Mouse (Mus musculus): Measurements from ENCODE around the gene 4933434E20Rik. TPM values are rescaled to one million over a fixed set of nuclear protein-coding genes. Genes with fewer than 3 reads are reported as not detected.

Gene 4933434E20Rik
- total RNA-seq (2023), result 10 to 100 TPM; 47.2 TPM

DNA sequence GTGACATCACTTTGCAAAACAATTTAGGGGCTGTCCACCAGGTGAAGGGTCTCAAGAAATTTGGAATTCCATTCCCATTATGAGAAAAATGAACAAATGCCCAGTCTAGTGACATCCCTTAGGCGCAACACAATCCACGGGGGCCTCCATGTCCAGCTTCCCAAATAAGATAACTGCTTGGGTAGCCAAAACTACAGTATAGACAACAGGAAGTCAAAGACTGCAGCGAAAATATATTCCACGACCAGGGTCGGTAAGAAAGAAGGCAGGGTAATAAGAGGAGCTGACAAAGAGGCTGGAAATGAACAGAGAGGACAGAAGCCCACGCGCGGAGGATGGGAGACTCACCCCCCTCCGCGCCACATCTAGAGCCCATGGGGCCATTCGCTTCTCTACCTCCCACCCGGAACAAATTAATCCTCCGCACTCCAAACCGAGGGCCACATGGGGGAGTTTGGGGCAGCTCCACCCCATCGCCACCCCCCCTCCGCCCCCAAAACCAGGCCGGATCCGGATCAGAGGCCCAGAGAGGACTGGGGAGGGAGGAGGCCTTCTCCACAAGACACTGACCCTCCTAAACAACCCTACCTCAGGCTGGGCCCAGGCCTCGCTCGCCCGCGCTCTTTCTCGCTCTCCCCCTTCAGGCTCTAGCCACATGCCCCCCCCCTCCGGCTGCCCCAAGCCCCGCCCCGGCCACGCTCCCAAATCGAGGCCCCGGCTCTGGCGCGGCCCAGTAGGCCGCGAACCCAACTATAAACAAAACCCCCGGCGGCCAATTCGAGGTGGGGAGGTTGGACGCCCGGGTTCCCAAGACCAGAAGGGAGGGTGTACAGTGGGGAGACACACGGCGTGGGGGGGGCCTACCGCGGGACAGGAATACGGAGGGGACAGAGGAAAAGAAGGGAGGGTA is at the start of gene 4933434E20Rik:
4933434E20Rik (plus strand) TSS at position 196 of the 910 bp plus-strand sequence.

DNA sequence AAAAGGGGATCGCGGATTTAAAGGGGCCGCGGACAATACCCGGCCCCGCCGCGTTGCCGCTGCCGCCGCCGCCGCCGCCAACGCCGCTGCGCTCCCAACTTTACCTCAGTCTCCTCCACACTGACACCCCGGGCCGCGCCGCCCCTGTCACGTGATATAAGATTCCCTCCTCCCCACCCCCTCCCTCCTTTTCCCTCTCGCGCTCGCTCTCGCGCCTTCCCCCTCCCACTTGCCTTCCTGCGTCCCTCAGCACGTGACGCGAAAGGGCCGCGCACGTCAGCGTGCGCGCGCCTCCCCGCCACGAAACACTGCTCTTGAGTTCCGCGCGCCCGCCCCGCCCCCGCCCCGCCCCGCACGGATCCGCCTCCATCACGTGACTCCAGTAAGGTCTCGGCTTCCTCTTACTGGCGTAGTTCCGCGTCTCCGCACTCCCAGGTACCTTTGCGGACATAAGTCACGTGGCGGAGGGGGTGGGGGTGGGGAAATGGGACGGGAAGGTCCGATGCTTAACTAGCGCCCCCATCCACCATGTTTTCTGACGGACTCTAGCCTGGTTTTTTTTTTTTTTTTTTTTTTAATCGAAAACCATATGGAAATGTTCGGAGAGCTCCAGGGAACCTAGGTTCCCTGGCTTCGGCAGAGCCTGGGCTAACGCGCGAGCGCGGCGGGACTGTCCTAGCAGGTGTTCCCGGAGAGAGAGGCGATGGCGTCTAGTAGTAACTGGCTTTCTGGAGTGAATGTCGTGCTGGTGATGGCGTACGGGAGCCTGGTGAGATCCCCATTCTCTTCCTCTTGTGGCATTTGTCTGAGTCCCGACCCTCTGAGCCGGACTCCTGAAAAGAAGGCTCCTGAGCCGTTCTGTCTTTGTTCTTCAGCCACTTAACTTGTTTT is 1.2 kb downstream of the 4933434E20Rik start, which contains the start of gene Ubap2l:
Ubap2l (minus strand) TSS at position 278 of the 891 bp plus-strand sequence.

DNA sequence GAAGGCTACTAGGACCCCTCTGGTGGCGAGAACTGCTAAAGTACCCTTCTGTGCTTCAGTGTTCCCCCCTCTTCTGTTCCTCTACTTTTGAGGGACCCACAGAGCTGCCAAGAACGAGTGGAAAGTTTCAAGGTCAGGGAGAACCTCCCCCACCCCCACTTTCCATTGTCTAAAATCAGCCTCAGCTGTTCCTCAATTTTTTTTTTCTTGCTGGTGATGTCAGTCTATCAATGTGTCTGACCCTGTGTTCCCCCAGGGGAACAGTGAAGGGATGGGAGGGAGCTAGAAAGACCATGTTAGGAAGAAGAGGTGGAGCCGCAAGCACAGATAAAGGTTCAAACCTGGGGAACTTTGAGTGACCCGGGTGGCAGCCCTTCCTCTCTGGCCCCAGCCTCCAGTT is 20.9 kb downstream of the 4933434E20Rik start, which contains the start of gene Tpm3:
Tpm3 (plus strand) TSS at position 356 of the 400 bp plus-strand sequence.

DNA sequence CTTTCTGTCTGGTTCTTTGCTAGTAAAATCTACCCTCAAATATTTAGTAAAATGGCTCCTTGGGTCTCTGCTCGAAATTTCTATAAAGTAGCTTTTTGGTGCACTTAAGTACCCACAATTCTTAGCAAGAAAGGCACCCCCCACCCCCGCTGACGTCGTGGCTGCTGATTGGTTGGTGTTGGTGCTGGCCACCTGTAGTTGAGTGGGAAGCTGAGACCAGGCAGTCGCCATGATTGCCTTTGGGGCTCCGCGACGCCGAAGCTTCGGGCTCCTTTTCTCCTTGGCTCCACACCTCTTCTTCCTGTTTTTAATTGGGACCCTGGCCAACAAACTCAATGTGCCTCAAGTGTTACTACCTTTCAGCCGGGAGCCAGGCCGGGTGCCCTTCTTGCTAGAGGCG is 52.5 kb downstream of the 4933434E20Rik start, which contains the start of gene Nup210l:
Nup210l (plus strand) TSS at position 195 of the 400 bp plus-strand sequence.

Other genes with a start within 250 kb of the 4933434E20Rik start
- not detected for gene She, start 220.3 kb upstream of the 4933434E20Rik start, total RNA-seq (2023)
- 100 to 1,000 TPM; 103 to 132 TPM for gene Il6ra, start 138.4 kb upstream of the 4933434E20Rik start, total RNA-seq (2023)
- 10 to 100 TPM; 12.4 to 14.1 TPM for gene Atp8b2, start 88.1 kb upstream of the 4933434E20Rik start, total RNA-seq (2023)
- 10 to 100 TPM; 40.6 to 48.0 TPM for gene Hax1, start 52.9 kb upstream of the 4933434E20Rik start, total RNA-seq (2023)
- 100 to 1,000 TPM; 131 to 133 TPM for gene Ubap2l, start 992 bp downstream of the 4933434E20Rik start, total RNA-seq (2023)
- 100 to 1,000 TPM; 729 to 799 TPM for gene Tpm3, start 21.0 kb downstream of the 4933434E20Rik start, total RNA-seq (2023)
- 1 to 10 TPM; 1.0 to 1.1 TPM for gene Nup210l, start 52.5 kb downstream of the 4933434E20Rik start, total RNA-seq (2023)
- 1,000 to 10,000 TPM; 1,754 to 1,801 TPM for gene Rps27, start 162.0 kb downstream of the 4933434E20Rik start, total RNA-seq (2023)
- 1 to 10 TPM; 3.2 to 3.8 TPM for gene Rab13, start 162.1 kb downstream of the 4933434E20Rik start, total RNA-seq (2023)
- gene Jtb, start 180.0 kb downstream of the 4933434E20Rik start, total RNA-seq (2023), result 10 to 100 TPM; 24.6 to 27.2 TPM
- not detected for gene Creb3l4, start 191.9 kb downstream of the 4933434E20Rik start, total RNA-seq (2023)
- 10 to 100 TPM; 22.1 to 22.5 TPM for gene Slc39a1, start 196.5 kb downstream of the 4933434E20Rik start, total RNA-seq (2023)
- 10 to 100 TPM; 62.8 to 67.5 TPM for gene Crtc2, start 202.5 kb downstream of the 4933434E20Rik start, total RNA-seq (2023)
- gene Dennd4b, start 213.5 kb downstream of the 4933434E20Rik start, total RNA-seq (2023), result 10 to 100 TPM; 54.4 to 63.2 TPM
- gene Gatad2b, start 241.5 kb downstream of the 4933434E20Rik start, total RNA-seq (2023), result 10 to 100 TPM; 64.9 to 68.2 TPM